Mouse (Mus musculus) CH12.LX (cell line): Measurements from ENCODE around the gene Hpse2. TPM values are rescaled to one million over a fixed set of nuclear protein-coding genes. Genes with fewer than 3 reads are reported as not detected.

Source experiments
- DNase-seq: peaks from one replicate; pipeline ENCODE4 v3.0.0-alpha.2; 2013; ENCODE audit errors: extremely low read depth
- H3K27ac ChIP-seq: 2 replicates; pipeline ENCODE4 v1.5.1; 2012; ENCODE audit warnings: low read depth, mild to moderate bottlenecking, control low read depth, moderate library complexity; ENCODE audit not compliant: insufficient read depth
- H3K27me3 ChIP-seq: replicated peaks from 2 replicates; pipeline ENCODE3; 2012; ENCODE audit warnings: inconsistent platforms
- H3K36me3 ChIP-seq, 2 experiments: replicated peaks in 1 of 2; 2 replicates each; pipeline versions ENCODE3 to v1.6.1; 2012; ENCODE audit warnings: inconsistent platforms in 1 of 2, low read length in 1 of 2, mild to moderate bottlenecking in 1 of 2, mixed read lengths in 1 of 2, moderate library complexity in 1 of 2; ENCODE audit not compliant: control insufficient read depth in 1 of 2, insufficient read depth in 1 of 2
- H3K4me1 ChIP-seq, 2 experiments: 2 replicates each; pipeline ENCODE4 v1.6.1; 2012; ENCODE audit warnings: inconsistent platforms in 1 of 2, moderate library complexity in 1 of 2; ENCODE audit not compliant: insufficient read depth in 2 of 2, control insufficient read depth in 1 of 2
- H3K4me2 ChIP-seq: 2 replicates; pipeline ENCODE4 v1.6.1; 2012; ENCODE audit warnings: low read depth, mild to moderate bottlenecking, control low read depth; ENCODE audit not compliant: poor library complexity, insufficient read depth, severe bottlenecking
- H3K4me3 ChIP-seq, 3 experiments: fragments of 150-350 bp in 1 of 3; sonication (generic) in 1 of 3; replicated peaks in 1 of 3; 2 replicates each; pipeline versions ENCODE3 to v1.5.1; 2011 to 2012; ENCODE audit warnings: low read depth in 2 of 3, low read length in 2 of 3, mild to moderate bottlenecking in 2 of 3, moderate library complexity in 2 of 3, control low read depth in 1 of 3, improper control_type of control experiment in 1 of 3, inconsistent platforms in 1 of 3, mixed read lengths in 1 of 3; ENCODE audit not compliant: poor library complexity in 1 of 3
- H3K79me2 ChIP-seq: replicated peaks from 2 replicates; pipeline ENCODE4 v1.6.1; 2012; ENCODE audit warnings: mild to moderate bottlenecking, moderate library complexity; ENCODE audit not compliant: control insufficient read depth, poor library complexity, insufficient read depth, severe bottlenecking; ENCODE audit errors: extremely low read depth
- H3K9ac ChIP-seq: 2 replicates; pipeline ENCODE4 v1.6.1; 2012; ENCODE audit warnings: low read depth, mild to moderate bottlenecking, control low read depth, moderate library complexity; ENCODE audit not compliant: insufficient read depth
- H3K9me3 ChIP-seq: replicated peaks from 2 replicates; pipeline ENCODE3; 2012; ENCODE audit warnings: low read length, inconsistent platforms, mixed read lengths
- BHLHE40 ChIP-seq: IDR thresholded peaks from 2 replicates; pipeline ENCODE4 v1.6.1; 2011; ENCODE audit warnings: mild to moderate bottlenecking, low read depth, low read length, improper control_type of control experiment
- CTCF ChIP-seq, 2 experiments: IDR thresholded peaks in 1 of 2; conservative IDR thresholded peaks in 1 of 2; 2 replicates each; pipeline ENCODE4 v1.5.1; 2011 to 2012; ENCODE audit warnings: low read depth in 2 of 2, low read length in 2 of 2, improper control_type of control experiment in 1 of 2, inconsistent platforms in 1 of 2, mild to moderate bottlenecking in 1 of 2, moderate library complexity in 1 of 2
- EP300 ChIP-seq: IDR thresholded peaks from 2 replicates; pipeline ENCODE4 v1.6.1; 2011; ENCODE audit warnings: low read length, improper control_type of control experiment
- ETS1 ChIP-seq: conservative IDR thresholded peaks from 2 replicates; pipeline ENCODE4 v1.6.1; 2012; ENCODE audit warnings: low read depth, mild to moderate bottlenecking, inconsistent platforms, low read length, improper control_type of control experiment, moderate library complexity
- IRF4 ChIP-seq: IDR thresholded peaks from 2 replicates; pipeline ENCODE4 v1.6.1; 2014; ENCODE audit warnings: low read depth, mild to moderate bottlenecking, inconsistent platforms, low read length, improper control_type of control experiment
- JUN ChIP-seq: IDR thresholded peaks from 2 replicates; pipeline ENCODE4 v1.6.1; 2011; ENCODE audit warnings: low read depth, mild to moderate bottlenecking, low read length, improper control_type of control experiment, moderate library complexity; ENCODE audit not compliant: insufficient read depth
- JUND ChIP-seq: conservative IDR thresholded peaks from 2 replicates; pipeline ENCODE4 v1.6.1; 2011; ENCODE audit warnings: low read depth, low read length, improper control_type of control experiment
- KAT2A ChIP-seq: IDR thresholded peaks from 2 replicates; pipeline ENCODE4 v1.6.1; 2012; ENCODE audit warnings: low read length, improper control_type of control experiment, inconsistent platforms; ENCODE audit not compliant: insufficient replicate concordance
- MEF2A ChIP-seq: IDR thresholded peaks from 2 replicates; pipeline ENCODE4 v1.6.1; 2014; ENCODE audit warnings: low read depth, mild to moderate bottlenecking, inconsistent platforms, low read length, improper control_type of control experiment, borderline replicate concordance
- MYC ChIP-seq: IDR thresholded peaks from 2 replicates; pipeline ENCODE4 v1.6.1; 2011; ENCODE audit warnings: low read depth, mild to moderate bottlenecking, improper control_type of control experiment, low read length
- NELFE ChIP-seq: IDR thresholded peaks from 2 replicates; pipeline ENCODE4 v1.6.1; 2011; ENCODE audit warnings: low read depth, low read length, improper control_type of control experiment
- NRF1 ChIP-seq: IDR thresholded peaks from 2 replicates; pipeline ENCODE4 v1.6.1; 2014; ENCODE audit warnings: low read depth, mild to moderate bottlenecking, inconsistent platforms, low read length, improper control_type of control experiment, moderate library complexity
- PAX5 ChIP-seq: IDR thresholded peaks from 2 replicates; pipeline ENCODE4 v1.6.1; 2012; ENCODE audit warnings: low read length, inconsistent platforms, mixed read lengths
- RAD21 ChIP-seq: IDR thresholded peaks from 2 replicates; pipeline ENCODE4 v1.6.1; 2011; ENCODE audit warnings: low read depth, mild to moderate bottlenecking, low read length, improper control_type of control experiment, moderate library complexity
- RCOR1 ChIP-seq: conservative IDR thresholded peaks from 2 replicates; pipeline ENCODE4 v1.6.1; 2012; ENCODE audit warnings: low read depth, mild to moderate bottlenecking, inconsistent platforms, low read length, improper control_type of control experiment
- SIN3A ChIP-seq: IDR thresholded peaks from 2 replicates; pipeline ENCODE4 v1.6.1; 2012; ENCODE audit warnings: low read length, improper control_type of control experiment, inconsistent platforms
- SMC3 ChIP-seq: IDR thresholded peaks from 2 replicates; pipeline ENCODE4 v1.6.1; 2011; ENCODE audit warnings: low read depth, low read length, improper control_type of control experiment
- TBP ChIP-seq: conservative IDR thresholded peaks from 2 replicates; pipeline ENCODE4 v1.6.1; 2011; ENCODE audit warnings: low read depth, low read length, improper control_type of control experiment
- TCF12 ChIP-seq: IDR thresholded peaks from 2 replicates; pipeline ENCODE4 v1.6.1; 2014; ENCODE audit warnings: low read depth, mild to moderate bottlenecking, inconsistent platforms, low read length, improper control_type of control experiment
- UBTF ChIP-seq: IDR thresholded peaks from 2 replicates; pipeline ENCODE4 v1.6.1; 2012; ENCODE audit warnings: low read depth, mild to moderate bottlenecking, inconsistent platforms, low read length, improper control_type of control experiment, moderate library complexity
- USF1 ChIP-seq: IDR thresholded peaks from 2 replicates; pipeline ENCODE4 v1.6.1; 2014; ENCODE audit warnings: low read depth, mild to moderate bottlenecking, inconsistent platforms, low read length, improper control_type of control experiment
- ZKSCAN1 ChIP-seq: IDR thresholded peaks from 2 replicates; pipeline ENCODE4 v1.6.1; 2012; ENCODE audit warnings: low read depth, inconsistent platforms, low read length, improper control_type of control experiment, borderline replicate concordance
- ZMIZ1 ChIP-seq: IDR thresholded peaks from 2 replicates; pipeline ENCODE4 v1.6.1; 2012; ENCODE audit warnings: low read depth, mild to moderate bottlenecking, inconsistent platforms, low read length, improper control_type of control experiment
- ZNF384 ChIP-seq: IDR thresholded peaks from 2 replicates; pipeline ENCODE4 v1.6.1; 2012; ENCODE audit warnings: low read depth, low read length, improper control_type of control experiment, inconsistent platforms
- dilution Hi-C: fragments of 300-500 bp; cut with MboI; formaldehyde crosslinking; loops from 2 replicates; pipeline ENCODE4 v1.14.3; 2020; ENCODE audit warnings: low sequenced_read_pairs; ENCODE audit not compliant: extremely low pct_unique_long_range_greater_than_20kb, extremely low pct_ligation_motif_present
- in situ Hi-C: fragments of 300-500 bp; cut with MboI; formaldehyde crosslinking; loops from 3 replicates; pipeline ENCODE4 v1.14.3; 2019; ENCODE audit warnings: low sequenced_read_pairs, low pct_ligation_motif_present, low pct_unique_long_range_greater_than_20kb, mixed read lengths
- polyA plus RNA-seq: library from polyadenylated mRNA; unstranded; fragments of >175 nt; gene quantifications from 2 replicates; pipeline ENCODE4 v1.2.1, GENCODE M21; 2012; ENCODE audit warnings: low read depth; ENCODE audit not compliant: insufficient read length
- total RNA-seq, 2 experiments: library from RNA; depleted of rRNA; stranded (reverse); fragments of 300-350 nt in 1 of 2; fragments of >200 nt in 1 of 2; gene quantifications; 2 replicates each; pipeline ENCODE4 v1.2.3; 2012 to 2014

Gene Hpse2
- total and polyA plus RNA-seq, 3 experiments: not detected

DNA sequence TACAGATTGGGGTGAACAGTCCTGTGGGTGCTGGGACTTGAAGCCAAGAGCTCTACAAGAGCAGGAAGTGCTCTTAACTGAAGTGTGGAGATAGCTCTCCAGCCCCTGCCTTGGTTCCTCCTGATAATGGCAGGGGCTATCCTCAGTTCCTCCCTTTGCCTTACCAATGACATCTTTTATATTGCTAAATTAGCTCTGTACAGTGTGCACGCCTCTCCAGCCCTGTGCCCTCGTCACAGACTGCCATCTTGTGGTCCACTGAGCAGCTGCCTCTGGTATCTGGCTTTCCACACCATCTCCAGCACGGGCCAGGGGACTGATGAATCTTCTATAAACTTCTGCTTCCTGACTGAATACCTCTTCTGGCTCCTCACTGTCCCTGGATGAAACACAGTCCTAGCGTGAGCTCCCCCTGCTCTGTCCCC is 644.0 kb downstream of the Hpse2 start:
- Histone ChIP-seq H3K79me2 (no peaks in the 10 kb centered on the region), H3K4me3 (no peak overlapping the region), H3K27me3 (peaks cover 2% of the 10 kb centered on the region), H3K4me1 (peaks cover 0 to 20% of the 10 kb centered on the region in 2 experiments; a peak in 2 of 4 replicates), H3K9me3 (no peaks in the 10 kb centered on the region), H3K36me3 (no peaks in the 10 kb centered on the region), H3K9ac (no peak overlapping the region), H3K4me2 (no peak overlapping the region), H3K27ac (no peak overlapping the region)
- in situ Hi-C loops: no loop called here
- peak; percentile 27 for DNase-seq
- dilution Hi-C loops: no loop called here
- TF ChIP-seq JUND: no peak
- no peak for TF ChIP-seq NRF1
- no peak for TF ChIP-seq ZMIZ1
- peak in 1 of 2 experiments; percentile 72; a peak in 2 of 4 replicates for TF ChIP-seq CTCF (conservative IDR thresholded peaks at IDR 0.05 in 1 of 2, IDR thresholded peaks at IDR 0.05 in 1 of 2; ENCODE audit: low read depth in 2 of 2, low read length in 2 of 2)
- no peak for TF ChIP-seq USF1
- peak; percentile 37; the same call in 1 of the 2 replicates for TF ChIP-seq BHLHE40
- TF ChIP-seq SMC3: peak; percentile 50
- TF ChIP-seq TCF12: no peak
- TF ChIP-seq PAX5: no peak
- peak; percentile 56 for TF ChIP-seq RAD21
- no peak for TF ChIP-seq ZKSCAN1
- no peak for TF ChIP-seq MYC
- no peak for TF ChIP-seq ETS1
- no peak for TF ChIP-seq NELFE
- no peak for TF ChIP-seq RCOR1
- TF ChIP-seq JUN: no peak

DNA sequence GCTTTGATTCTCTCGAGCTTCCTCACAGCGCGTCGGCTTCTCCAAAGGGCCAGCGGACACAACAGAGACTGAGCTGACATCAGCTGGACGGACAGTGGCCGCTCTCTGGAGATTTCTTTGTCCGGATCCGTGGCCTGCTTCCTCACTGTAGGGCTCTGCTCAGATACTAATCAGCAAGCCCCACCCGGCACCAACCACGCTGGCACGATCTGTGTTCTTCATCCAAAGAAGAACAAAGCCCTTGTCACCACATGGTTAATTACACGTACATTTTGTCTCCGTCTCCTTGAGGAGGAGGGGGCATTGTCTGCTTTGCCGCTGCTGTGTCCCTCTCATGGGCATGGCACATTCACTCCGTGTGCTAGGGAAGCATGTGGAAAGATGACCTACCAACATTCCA is 644.9 kb downstream of the Hpse2 start:
- Histone ChIP-seq H3K36me3 (no peaks in the 10 kb centered on the region), H3K27ac (no peak overlapping the region), H3K4me1 (peaks cover 0 to 20% of the 10 kb centered on the region in 2 experiments; a peak in 2 of 4 replicates), H3K79me2 (no peaks in the 10 kb centered on the region), H3K27me3 (peaks cover 2% of the 10 kb centered on the region), H3K9me3 (no peaks in the 10 kb centered on the region), H3K9ac (no peak overlapping the region), H3K4me3 (no peak overlapping the region), H3K4me2 (no peak overlapping the region)
- DNase-seq: no peak
- in situ Hi-C loops (no loop called here), dilution Hi-C loops (no loop called here)
- TF ChIP-seq SIN3A (no peak), ZNF384 (no peak), MEF2A (no peak), CTCF (conservative IDR thresholded peaks at IDR 0.05 in 1 of 2, IDR thresholded peaks at IDR 0.05 in 1 of 2; ENCODE audit: low read depth in 2 of 2, low read length in 2 of 2) (no peak), BHLHE40 (no peak), IRF4 (no peak), JUN (no peak), EP300 (no peak), KAT2A (no peak), UBTF (no peak), NRF1 (no peak), JUND (no peak), SMC3 (no peak), TBP (no peak), ZMIZ1 (no peak)
